Mouse (Mus musculus): Measurements from ENCODE around the gene Pus7. TPM values are rescaled to one million over a fixed set of nuclear protein-coding genes. Genes with fewer than 3 reads are reported as not detected.

Gene Pus7
- polyA plus RNA-seq, 1 experiment, result 5.4 TPM

GRCm38 (mm10) chr5:23789078-23789612 is 5.6 kb upstream of the Pus7 start:
- no peak overlapping the region for H3K4me3 ChIP-seq (ENCODE audit: insufficient read depth, low read length)
- no peak for TF ChIP-seq CTCF (IDR thresholded peaks at IDR 0.05; ENCODE audit: low read depth, low read length)
- no peak for TF ChIP-seq POLR2A (IDR thresholded peaks at IDR 0.05; ENCODE audit: borderline replicate concordance, low read depth, low read length)
- H3K27ac ChIP-seq (ENCODE audit: insufficient read depth, low read depth, low read length), result no peak overlapping the region
- H3K4me1 ChIP-seq (ENCODE audit: control insufficient read depth, insufficient read depth, low read length), result 0 out of 2 replicates have a peak, but pooled peaks cover 2% of the 10 kb centered on the region

GRCm38 (mm10) chr5:23788390-23788830 is 4.9 kb upstream of the Pus7 start:
- H3K4me3 ChIP-seq (ENCODE audit: insufficient read depth, low read length), result peak overlapping the region; percentile 87
- no peak overlapping the region for H3K27ac ChIP-seq (ENCODE audit: insufficient read depth, low read depth, low read length)
- 0 out of 2 replicates have a peak, but pooled peaks cover 2% of the 10 kb centered on the region for H3K4me1 ChIP-seq (ENCODE audit: control insufficient read depth, insufficient read depth, low read length)
- TF ChIP-seq POLR2A (IDR thresholded peaks at IDR 0.05; ENCODE audit: borderline replicate concordance, low read depth, low read length) (no peak), CTCF (IDR thresholded peaks at IDR 0.05; ENCODE audit: low read depth, low read length) (no peak)

- peak; percentile 69 for TF ChIP-seq CTCF (IDR thresholded peaks at IDR 0.05; ENCODE audit: low read depth, low read length)
- TF ChIP-seq POLR2A (IDR thresholded peaks at IDR 0.05; ENCODE audit: borderline replicate concordance, low read depth, low read length), result peak; percentile 28; the same call in 1 of the 2 replicates
- H3K27ac ChIP-seq (ENCODE audit: insufficient read depth, low read depth, low read length), result peak within 1 kb of the TSS; percentile 48
Observed at GRCm38 (mm10) chr5:23787536-23788389, 4.3 kb upstream of the Pus7 start, which contains the start of gene Rint1. TSS of gene Rint1 (plus strand) at chr5:23787711.

GRCm38 (mm10) chr5:23782051-23782810 is 1.3 kb downstream of the Pus7 start:
- H3K4me1 ChIP-seq (ENCODE audit: control insufficient read depth, insufficient read depth, low read length), result peaks cover 11% of the 10 kb centered on the region
- no peak overlapping the region for H3K27ac ChIP-seq (ENCODE audit: insufficient read depth, low read depth, low read length)
- H3K4me3 ChIP-seq (ENCODE audit: insufficient read depth, low read length), result peak overlapping the region; percentile 78
- no peak for TF ChIP-seq POLR2A (IDR thresholded peaks at IDR 0.05; ENCODE audit: borderline replicate concordance, low read depth, low read length)
- TF ChIP-seq CTCF (IDR thresholded peaks at IDR 0.05; ENCODE audit: low read depth, low read length), result no peak

More at GRCm38 (mm10) chr5:23787536-23788389, 4.3 kb upstream of the Pus7 start, which contains the start of gene Rint1:
- Histone ChIP-seq H3K4me1 (ENCODE audit: control insufficient read depth, insufficient read depth, low read length) (0 out of 2 replicates have a peak, but pooled peaks cover 2% of the 10 kb centered on the region), H3K4me3 (ENCODE audit: insufficient read depth, low read length) (peak within 1 kb of the TSS; percentile 87)

- Histone ChIP-seq H3K4me1 (ENCODE audit: control insufficient read depth, insufficient read depth, low read length) (peaks cover 10% of the 10 kb centered on the region), H3K27ac (ENCODE audit: insufficient read depth, low read depth, low read length) (no peak overlapping the region), H3K4me3 (ENCODE audit: insufficient read depth, low read length) (no peak overlapping the region)
- TF ChIP-seq CTCF (IDR thresholded peaks at IDR 0.05; ENCODE audit: low read depth, low read length) (no peak), POLR2A (IDR thresholded peaks at IDR 0.05; ENCODE audit: borderline replicate concordance, low read depth, low read length) (no peak)
Observed at GRCm38 (mm10) chr5:23781172-23781571, 2.3 kb downstream of the Pus7 start.

GRCm38 (mm10) chr5:23780516-23780915 is 3.0 kb downstream of the Pus7 start:
- no peak overlapping the region for H3K4me3 ChIP-seq (ENCODE audit: insufficient read depth, low read length)
- TF ChIP-seq POLR2A (IDR thresholded peaks at IDR 0.05; ENCODE audit: borderline replicate concordance, low read depth, low read length), result no peak
- peak; percentile 23; the same call in 1 of the 2 replicates for TF ChIP-seq CTCF (IDR thresholded peaks at IDR 0.05; ENCODE audit: low read depth, low read length)
- no peak overlapping the region for H3K27ac ChIP-seq (ENCODE audit: insufficient read depth, low read depth, low read length)
- H3K4me1 ChIP-seq (ENCODE audit: control insufficient read depth, insufficient read depth, low read length), result peaks cover 10% of the 10 kb centered on the region

- TF ChIP-seq POLR2A (IDR thresholded peaks at IDR 0.05; ENCODE audit: borderline replicate concordance, low read depth, low read length) (no peak), CTCF (IDR thresholded peaks at IDR 0.05; ENCODE audit: low read depth, low read length) (no peak)
- no peak overlapping the region for H3K27ac ChIP-seq (ENCODE audit: insufficient read depth, low read depth, low read length)
- H3K4me3 ChIP-seq (ENCODE audit: insufficient read depth, low read length), result no peak overlapping the region
- H3K4me1 ChIP-seq (ENCODE audit: control insufficient read depth, insufficient read depth, low read length), result no peaks in the 10 kb centered on the region
Observed at GRCm38 (mm10) chr5:23774186-23774585, 9.3 kb downstream of the Pus7 start.

- Histone ChIP-seq H3K27ac (ENCODE audit: insufficient read depth, low read depth, low read length) (no peak overlapping the region), H3K4me3 (ENCODE audit: insufficient read depth, low read length) (no peak overlapping the region), H3K4me1 (ENCODE audit: control insufficient read depth, insufficient read depth, low read length) (no peaks in the 10 kb centered on the region)
- TF ChIP-seq POLR2A (IDR thresholded peaks at IDR 0.05; ENCODE audit: borderline replicate concordance, low read depth, low read length) (no peak), CTCF (IDR thresholded peaks at IDR 0.05; ENCODE audit: low read depth, low read length) (no peak)
Observed at GRCm38 (mm10) chr5:23771105-23771504, 12.4 kb downstream of the Pus7 start.

- TF ChIP-seq CTCF (IDR thresholded peaks at IDR 0.05; ENCODE audit: low read depth, low read length) (no peak), POLR2A (IDR thresholded peaks at IDR 0.05; ENCODE audit: borderline replicate concordance, low read depth, low read length) (no peak)
- H3K27ac ChIP-seq (ENCODE audit: insufficient read depth, low read depth, low read length), result no peak overlapping the region
- H3K4me3 ChIP-seq (ENCODE audit: insufficient read depth, low read length), result no peak overlapping the region
Observed at GRCm38 (mm10) chr5:23764557-23764956, 19.0 kb downstream of the Pus7 start.

More at GRCm38 (mm10) chr5:23764557-23764956, 19.0 kb downstream of the Pus7 start:
- H3K4me1 ChIP-seq (ENCODE audit: control insufficient read depth, insufficient read depth, low read length), result no peaks in the 10 kb centered on the region
